ENCODE assay signal across 22 mouse cellular contexts in the genomic region with DNA sequence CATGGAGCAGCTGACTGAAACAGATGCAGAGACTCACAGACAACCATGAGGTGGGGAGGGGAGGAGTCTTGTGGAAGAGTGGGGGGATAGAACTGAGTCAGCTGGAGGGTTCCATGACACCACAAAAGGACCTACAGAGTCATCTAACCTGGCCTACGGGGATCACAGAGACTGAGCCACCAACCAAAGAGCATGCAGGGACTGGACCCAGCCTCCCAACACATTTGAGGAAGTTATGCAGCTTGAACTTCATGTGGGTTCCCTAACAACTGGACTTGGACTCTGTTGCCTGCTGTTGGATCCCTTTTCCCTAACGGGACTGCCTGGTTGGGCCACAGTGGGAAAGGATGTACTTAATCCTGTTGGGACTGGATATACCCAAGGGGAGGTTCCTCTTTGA. TPM values are rescaled to one million over a fixed set of nuclear protein-coding genes. Genes with fewer than 3 reads are reported as not detected.
"Had no signal": no experiment of that assay in that cellular context is flagged by ENCODE, and none has a peak within 500 bp of the region (broad histone marks: within the 10 kb centered on the region; RNA-seq: fewer than 3 reads in every experiment).

No protein-coding gene starts in this region.

- ATAC-seq: liver, postnatal 0 days; lung, postnatal 0 days; midbrain, embryonic 16.5 days had no signal

- H3K4me3 ChIP-seq: liver, embryonic 13.5 days; liver, embryonic 15.5 days; lung, embryonic 15.5 days; megakaryocyte, embryonic 14.5 days; midbrain, embryonic 12.5 days; neural tube, embryonic 12.5 days had no signal

- H3K9ac ChIP-seq: liver, embryonic 13.5 days; liver, embryonic 15.5 days; liver, postnatal 0 days; lung, embryonic 15.5 days; midbrain, embryonic 12.5 days; neural tube, embryonic 12.5 days had no signal

- H3K27ac ChIP-seq: liver, embryonic 13.5 days; liver, embryonic 15.5 days; lung, embryonic 15.5 days; macrophage; midbrain, embryonic 12.5 days; neural tube, embryonic 12.5 days had no signal

- H3K4me1 ChIP-seq: liver, embryonic 13.5 days; liver, embryonic 15.5 days; midbrain, embryonic 12.5 days; neural tube, embryonic 12.5 days had no signal

- H3K36me3 ChIP-seq: liver, embryonic 13.5 days; liver, embryonic 15.5 days; lung, embryonic 15.5 days; midbrain, embryonic 12.5 days; neural tube, embryonic 12.5 days had no signal

- H3K9me3 ChIP-seq: liver, embryonic 13.5 days; liver, embryonic 15.5 days; lung, embryonic 15.5 days; megakaryocyte, embryonic 14.5 days; midbrain, embryonic 12.5 days; neural tube, embryonic 12.5 days had no signal

- H3K27me3 ChIP-seq: liver, embryonic 13.5 days; lung, embryonic 15.5 days; midbrain, embryonic 12.5 days; neural tube, embryonic 12.5 days had no signal

- DNase-seq: liver, embryonic 13.5 days; liver, postnatal 0 days; lung, adult 2 months; lung, postnatal 14 days; lung, postnatal 36 days; midbrain, embryonic 14.5 days; right cerebral cortex, postnatal 25 days; right cerebral cortex, postnatal 4 days; spleen, adult 18-20 months; thymus, adult 18-20 months; thymus, postnatal 14 days; thymus, postnatal 36 days had no signal

- H3K4me2 ChIP-seq: liver, embryonic 13.5 days; liver, embryonic 15.5 days; lung, embryonic 15.5 days; midbrain, embryonic 12.5 days; neural tube, embryonic 12.5 days had no signal

RNA-seq across cellular contexts. Expression of a gene that starts 16.2 kb away (rescaled TPM):
- total RNA-seq: megakaryocyte progenitor cell, adult 5-6 weeks; neutrophil, adult 5-6 weeks had no signal
- polyA plus RNA-seq: liver, embryonic 13.5 days; macrophage had no signal
